Mouse (Mus musculus) testis, postnatal 10 days (tissue): ENCODE data around the gene Spi1.

Experiments
- DNase-seq: peaks from one replicate; pipeline ENCODE4 v3.0.0; 2021; ENCODE audit warnings: low spot score

The Spi1 gene

DNA sequence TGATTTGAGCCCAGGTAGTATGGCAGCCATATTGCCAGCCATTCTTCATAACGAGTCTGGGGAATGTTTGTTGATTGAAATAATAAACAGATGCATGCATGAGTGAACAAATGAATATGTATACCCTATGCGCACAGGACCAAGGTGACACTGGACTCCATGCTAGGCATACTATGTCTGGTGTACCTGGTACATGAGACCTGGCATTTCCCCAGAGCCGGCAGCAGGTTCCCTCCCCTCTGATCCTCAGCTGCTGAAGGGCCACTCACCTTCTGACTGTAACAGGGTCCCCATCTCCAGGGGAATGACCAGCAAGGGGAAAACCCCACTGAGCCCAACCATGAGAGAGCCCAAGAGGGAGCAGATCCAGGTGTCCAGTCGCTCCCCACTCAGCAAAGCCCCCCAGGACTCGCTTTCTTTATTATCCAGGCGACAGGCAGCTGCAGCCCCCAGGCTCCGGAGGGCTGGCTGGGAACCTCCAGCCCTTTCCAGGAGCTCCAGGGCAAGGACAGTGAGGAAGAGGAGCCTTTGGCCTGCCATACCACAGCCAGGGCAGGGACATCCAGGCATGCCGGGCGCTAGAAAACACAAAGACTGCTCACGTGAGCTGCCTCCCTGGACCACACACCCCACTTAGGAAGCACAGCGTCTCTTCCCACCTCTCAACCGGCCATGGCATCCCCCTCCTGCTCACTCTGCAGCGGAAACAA lies 13.9 kb upstream of the Spi1 start:
- DNase-seq: no peak

DNA sequence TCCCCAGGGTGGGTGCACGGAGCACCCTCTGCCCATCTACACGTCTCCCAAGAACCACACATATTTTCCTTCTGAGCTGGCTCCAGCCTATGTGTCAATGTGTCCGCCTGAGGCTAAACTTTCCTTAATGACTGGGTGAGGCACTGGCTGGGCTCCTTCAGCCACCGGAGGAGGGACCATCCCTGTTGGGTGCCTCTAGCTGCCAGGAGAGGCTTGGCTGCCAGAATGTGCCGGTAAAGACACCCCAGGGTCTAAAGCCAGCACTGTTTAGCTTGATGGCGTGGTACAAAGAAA lies 13.4 kb upstream of the Spi1 start:
- DNase-seq: no peak

DNA sequence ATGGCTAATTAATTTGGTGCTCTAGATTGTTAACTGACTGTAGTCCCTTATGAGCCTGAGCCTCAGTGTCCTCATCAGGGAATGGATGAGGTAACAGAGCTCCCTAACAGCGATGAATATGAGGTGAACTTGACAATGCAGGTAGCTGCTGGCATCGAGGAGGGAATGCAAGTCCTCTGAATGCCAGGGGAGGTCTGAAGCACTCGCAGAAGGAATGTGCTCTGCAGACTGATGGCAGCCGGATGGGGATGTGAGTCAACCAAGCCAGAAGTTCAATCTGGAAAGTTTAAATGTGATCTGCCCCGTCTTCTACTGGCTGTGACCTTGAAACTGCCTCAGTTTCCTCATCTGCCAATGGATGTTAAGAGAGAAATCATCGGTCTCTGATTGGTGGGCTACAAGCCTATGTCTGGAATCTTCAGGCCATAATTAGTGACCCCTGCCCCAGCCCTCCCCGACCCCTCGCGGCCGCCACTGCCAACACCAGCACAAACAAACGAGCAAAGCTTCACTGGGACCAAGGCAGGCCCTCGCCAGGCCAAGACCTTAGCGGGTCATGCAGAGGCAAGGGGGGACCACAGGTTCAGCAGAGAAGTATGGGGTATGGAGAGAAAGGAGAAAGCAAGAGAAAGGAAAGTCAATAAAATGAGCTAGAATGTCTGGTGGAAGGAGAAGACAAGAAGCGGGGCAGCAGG lies 12.7 kb upstream of the Spi1 start:
- no peak for DNase-seq

DNA sequence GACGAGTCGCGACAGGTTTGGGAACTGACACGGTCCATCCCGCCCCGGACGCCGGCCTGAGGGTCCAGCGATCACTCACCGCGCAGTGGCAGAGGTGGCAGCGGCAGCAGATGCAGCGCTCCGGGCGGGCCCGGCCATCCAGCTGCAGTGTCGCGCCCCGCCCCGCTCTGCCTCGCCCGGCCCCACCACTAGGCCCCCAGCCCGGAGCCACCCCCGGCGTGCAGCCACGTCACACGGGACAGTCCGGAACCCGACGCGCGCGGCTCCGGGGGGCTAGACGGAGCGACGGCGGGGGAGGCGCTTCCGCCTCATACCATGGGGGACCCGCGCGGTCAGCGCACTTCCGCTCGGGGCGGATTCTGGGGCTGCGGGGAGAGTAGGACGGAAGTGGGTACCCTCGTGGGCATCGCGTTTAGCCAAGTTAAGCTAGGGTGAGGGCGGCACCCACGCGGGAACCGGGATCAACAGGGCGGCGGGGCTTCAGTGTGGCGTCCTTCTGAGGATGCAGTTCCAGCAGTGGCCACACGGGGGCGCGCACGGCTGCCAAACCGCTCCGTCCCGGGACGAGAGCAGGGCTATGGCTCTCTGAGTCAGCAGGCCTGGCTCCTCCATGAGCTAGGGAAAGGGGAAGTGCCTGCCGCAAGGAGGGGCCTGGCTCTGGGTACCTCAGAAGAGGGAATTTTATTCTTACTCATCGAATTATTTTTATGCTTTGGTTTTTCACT lies 12.0 kb upstream of the Spi1 start, which contains the start of gene Slc39a13:
Gene Slc39a13 (minus strand): TSS at position 342 of the 725 bp plus-strand sequence.
- DNase-seq: peak; percentile 97

DNA sequence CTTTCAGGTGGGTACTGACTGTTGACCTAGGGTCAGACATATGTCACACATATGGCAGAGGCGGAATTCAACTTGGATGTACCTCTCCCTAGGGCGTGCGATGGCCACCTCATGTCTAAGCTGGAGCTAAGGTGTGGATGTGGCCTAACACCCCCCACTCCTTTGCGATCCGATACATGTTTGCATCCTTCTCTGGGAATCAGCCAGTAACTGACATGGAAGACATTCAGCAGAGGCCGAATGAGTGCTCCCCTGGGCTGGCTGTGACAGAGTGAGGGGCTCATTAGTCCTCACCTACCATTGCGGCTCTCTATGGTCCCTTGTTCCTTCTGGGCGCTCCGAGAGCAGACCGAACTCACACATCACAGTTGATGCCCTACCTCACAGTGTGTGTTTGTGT lies 11.1 kb upstream of the Spi1 start:
- DNase-seq: no peak

DNA sequence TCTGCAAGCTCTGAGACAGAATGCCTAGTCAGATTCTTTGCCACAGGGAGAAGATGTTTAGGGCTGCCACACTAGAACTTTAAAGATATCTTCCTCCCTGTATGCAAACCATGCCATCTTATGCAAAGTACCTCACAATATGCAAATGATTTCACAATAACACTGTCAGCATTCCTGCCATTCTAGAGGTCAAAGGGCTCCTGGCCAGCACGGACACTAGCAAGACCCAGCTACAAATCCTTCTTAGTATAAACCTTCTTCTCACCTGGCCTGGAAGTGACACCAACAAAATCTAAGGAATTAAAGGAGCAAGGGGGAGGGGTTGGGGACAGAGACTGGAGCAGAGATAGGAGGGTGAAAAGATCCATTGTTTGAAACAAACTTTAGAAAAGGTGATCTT lies 10.1 kb upstream of the Spi1 start:
- no peak for DNase-seq

DNA sequence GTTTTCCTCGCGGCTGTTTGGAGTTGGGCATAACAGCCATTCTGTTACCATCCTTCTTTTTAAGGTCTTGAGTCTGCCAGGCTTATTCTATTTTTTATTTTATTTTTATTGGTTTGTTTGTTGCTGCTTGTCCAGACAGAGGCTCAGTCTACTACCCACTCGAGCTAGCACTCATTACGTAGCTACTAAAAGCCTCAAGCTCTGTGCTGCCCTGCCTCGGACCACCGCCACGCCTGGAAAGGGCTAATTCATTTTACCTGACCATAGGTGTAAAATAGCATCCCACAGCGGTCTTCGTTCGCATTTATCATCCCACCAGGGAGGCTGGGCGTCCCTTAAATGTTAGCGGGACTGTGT lies 4.3 kb upstream of the Spi1 start:
- no peak for DNase-seq

DNA sequence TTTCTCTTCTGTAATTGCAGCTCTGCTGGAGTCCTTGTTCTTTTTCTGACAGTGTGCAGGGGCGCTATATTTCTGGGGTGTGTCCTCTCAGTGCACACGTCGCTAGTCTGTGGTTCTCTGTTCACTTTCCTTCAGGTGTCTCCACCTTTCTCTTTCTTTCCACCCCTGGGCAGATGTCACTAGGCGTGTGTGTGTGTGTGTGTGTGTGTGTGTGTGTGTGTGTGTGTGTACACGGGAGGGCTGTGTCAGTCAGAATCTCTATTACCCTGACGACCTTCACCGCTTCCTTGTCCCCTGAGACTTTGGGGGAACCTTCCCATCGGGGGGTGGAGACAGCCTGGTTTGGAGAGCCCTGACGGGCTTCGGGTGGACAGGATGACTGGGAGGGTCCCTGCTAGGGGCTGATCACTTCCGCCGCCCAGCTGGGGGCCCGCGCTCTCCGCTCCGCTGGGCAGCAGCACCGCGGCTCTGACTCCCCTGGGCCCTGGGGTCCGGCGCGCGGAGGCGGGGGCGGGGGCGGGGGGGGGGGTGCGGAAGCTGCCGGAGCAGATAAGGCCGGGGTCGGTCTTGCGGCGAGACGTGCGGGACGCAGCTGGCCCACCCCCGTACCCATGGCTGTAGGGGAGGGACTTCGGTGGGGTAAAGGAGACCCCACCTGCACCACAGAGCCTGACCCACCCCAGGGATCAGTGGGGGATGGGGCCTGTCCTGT lies 3.7 kb upstream of the Spi1 start:
- DNase-seq: no peak

DNA sequence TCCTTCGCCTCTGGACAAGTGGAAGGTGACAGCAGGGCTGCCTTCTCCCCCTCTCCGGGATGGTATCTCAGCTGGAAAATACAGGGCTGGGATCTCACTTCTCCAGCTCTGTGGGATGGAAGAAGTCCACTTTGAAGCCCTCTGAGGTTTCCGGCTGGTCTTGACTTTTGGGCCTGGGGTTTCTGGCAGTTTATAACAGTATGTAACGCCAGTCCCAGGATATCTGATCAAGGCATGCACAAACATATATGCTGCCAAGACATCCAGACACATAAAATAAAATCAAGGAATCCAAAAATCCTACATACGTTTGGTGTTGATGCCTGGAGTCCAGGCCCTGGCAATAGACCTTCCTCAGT lies 3.2 kb upstream of the Spi1 start:
- DNase-seq: no peak

DNA sequence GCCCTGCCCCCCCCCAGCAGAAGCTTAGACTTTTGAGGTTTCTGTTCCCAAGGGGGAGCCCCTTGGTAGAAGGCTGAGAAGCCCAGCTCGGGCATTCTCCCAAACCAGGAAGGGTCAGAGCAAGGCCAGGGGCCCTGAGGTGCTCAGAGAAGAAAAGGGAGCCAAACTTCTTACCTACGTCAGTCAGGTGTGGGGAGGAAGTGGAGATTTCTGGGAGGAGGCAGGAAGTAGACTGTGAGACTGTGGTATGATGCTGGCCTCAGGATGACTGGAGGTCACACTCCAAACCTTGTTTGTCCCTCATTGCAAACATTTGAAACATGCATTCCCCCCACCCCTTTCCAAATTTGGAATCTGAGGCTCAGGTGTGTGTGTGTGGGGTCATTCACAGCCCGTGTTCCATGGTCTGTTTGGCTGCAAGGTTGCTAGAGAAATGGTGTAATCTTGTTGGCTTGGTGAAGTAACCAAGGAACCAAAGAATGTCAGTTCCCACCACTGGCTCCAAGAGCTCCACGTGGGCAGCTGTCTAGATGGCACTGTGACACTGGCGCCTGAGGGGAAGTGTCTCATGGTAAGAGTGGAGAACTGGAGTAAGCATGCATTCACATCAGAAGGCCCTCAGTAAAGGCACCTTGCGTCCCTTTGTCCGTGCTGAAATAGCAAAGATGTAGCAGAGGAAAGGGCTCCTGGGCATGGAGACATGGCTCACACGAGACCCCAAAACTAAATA lies 1.2 kb upstream of the Spi1 start:
- DNase-seq: no peak

DNA sequence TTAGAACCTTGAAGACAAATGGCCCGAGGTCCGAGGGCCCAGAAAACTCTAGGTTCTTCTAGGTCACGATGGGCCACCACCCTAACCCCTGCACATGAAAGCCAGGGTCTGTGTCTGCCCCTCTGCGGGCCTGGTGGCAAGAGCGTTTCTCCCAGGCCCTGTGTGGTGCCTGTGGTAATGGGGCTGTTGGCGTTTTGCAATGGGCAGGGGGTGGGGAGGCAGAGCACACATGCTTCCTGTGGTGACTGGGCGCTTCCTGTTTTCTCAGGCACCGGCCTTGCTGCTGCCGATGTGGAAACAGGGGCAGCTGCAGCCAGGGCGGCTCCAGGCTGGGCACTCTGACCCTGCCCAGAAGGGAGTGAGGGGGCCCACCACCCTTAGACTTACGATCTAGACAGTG lies 654 bp downstream of the Spi1 start:
- no peak for DNase-seq

DNA sequence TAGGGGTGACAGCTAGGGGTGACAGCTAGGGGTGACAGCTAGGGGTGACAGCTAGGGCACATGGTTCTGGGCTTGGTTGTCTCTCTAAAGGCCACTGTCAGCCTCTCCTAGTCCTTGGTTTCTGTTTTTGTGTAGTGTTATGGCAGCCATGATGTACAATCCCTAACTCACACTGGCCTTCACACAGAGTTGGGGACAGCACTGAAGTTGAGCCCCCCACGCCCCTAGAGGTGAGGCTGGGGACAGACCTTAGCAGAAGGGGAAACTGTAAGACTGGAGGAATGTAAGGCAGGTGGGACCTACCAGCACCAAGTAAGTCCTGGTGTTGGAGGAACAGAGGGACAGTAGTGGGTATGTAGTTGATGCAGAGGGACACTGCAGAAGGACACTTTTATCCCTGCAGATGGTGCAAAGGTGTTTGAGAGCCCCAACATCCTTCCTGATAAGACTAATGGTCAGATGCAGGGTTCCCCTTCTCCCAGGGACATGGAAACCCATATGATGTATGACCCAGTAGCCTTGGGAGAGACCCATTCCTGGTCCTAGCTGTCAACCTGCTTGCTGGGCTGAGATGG lies 1.3 kb downstream of the Spi1 start:
- no peak for DNase-seq

DNA sequence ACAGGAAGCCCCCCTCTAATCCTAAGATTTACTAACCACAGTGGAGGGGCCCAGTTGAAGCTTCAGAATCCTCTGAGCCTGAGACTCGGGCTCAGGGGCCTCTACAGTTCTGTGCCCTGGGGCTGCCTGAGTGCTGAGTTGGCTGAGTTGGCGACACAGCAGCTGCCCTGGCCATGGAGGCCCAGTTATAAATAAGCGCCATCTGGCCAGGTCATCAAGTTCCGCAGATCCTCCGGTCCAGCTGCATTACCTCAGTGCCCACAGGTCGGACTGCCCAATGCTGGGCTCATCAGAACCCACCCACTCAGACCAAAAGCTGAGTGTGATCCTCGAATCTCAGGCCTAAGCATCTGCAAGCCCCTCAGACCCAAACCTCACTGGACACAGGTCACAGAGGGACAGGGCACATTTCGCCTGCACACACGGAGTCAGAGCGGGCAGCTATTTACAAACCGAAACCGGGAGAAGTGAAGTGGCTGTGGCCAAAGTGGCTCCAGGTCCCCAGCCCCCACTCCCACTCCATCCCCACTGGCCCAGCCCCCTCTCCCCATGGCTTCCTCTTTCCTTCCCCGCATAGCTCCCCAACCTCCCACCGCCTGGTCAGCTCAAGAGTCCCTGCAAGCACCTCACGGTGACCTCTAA lies 2.1 kb downstream of the Spi1 start:
- no peak for DNase-seq

DNA sequence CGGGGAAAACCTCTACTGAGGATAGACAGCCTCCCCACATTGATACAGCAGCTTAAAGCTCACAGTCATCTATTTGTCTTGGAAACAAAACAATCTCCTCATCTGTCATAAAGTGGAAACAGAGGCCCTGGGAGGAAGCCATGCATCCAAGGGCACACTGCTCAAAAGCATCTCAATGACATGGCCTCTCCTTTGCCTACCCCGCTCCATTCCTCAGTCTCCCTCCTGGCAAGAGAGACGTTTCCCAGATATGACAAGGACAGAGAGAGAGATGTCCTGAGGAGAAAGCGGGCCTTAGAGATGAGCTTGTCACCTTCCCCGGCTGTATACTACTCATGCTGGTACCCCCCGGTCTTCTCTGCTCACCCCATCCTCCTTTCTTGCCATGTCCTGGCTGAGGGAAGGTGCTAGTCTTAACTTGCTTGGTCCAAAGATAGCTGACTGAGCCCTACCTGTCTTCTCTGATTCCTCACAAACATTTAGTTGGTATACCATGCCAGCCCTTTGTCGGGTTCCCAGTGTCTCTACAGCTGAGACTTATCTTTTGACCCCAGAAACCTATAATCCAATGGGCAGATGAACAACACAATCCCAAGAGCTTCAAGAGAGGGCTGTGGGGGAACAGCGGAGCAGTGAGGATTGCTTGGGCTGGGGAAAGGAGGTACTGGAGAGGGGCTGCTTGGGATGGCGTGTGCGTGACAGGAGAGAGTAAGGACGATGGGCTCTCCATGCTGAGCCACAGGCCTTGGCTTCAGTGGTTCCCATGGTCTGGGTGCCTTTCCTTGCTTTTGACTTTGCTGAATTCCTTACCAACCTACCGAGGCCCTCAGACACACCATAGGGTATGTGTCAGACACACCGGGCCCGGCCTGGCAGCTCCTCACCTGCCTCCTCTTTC lies 3.6 kb downstream of the Spi1 start:
- DNase-seq: no peak

DNA sequence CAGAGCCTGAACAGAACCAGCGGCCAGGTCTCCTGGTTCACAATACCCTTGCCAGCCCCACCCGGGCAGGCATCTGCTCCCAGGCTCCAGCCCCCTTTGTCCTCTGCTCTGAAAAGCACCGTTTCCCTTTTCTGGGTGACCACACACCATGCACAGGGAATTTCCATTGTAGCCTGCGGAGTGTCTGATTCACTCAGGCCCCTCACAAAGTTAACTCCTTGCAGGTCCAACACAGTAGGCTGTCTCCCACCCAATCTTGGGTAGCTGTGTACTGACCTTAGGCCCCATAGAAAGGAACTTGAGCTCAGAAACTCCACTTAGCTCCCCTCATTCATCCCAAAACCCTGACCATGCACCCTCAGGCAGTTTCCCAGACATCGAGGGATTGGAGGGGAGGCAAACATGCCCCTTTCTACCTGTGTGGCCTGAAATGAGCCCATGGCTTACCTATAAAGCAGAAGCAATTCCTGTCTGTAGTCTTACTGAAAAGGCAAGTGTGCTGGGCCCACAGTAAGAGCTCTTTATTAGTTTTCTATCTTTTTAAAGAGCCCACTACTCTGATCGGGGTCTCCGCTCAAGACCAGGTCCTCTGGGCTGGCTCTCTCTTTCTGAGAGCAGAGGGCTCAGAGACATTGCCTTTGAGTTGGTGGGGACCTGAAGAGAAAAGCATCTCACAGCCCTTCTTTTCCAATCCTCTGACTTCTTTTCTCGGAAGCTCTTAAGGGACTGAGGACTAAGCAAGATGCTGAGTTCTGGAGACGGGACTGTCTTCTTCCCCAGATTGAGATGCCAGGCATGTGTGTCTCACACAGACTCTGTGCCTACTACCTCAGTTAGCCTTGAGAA lies 4.4 kb downstream of the Spi1 start:
- no peak for DNase-seq

DNA sequence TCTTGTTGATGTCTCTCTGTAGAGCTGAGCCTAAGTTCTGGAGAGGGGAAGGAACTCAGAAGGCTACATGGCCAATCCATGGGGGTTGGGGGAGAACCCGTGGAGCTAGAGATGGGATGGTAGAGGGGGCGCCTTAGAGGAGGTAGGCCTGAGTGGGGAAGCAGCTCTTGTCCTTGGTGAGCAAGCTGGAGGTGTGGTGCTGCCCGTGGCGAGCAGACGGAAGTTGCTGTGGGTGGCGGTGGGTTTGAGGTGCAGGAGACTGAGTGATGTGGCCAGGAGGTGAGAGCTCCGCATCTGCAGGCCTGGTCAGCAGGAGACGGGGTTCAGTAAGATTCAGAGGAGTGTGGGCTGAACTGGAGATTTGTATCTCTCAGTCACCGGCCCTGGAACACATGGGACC lies 5.3 kb downstream of the Spi1 start:
- no peak for DNase-seq

DNA sequence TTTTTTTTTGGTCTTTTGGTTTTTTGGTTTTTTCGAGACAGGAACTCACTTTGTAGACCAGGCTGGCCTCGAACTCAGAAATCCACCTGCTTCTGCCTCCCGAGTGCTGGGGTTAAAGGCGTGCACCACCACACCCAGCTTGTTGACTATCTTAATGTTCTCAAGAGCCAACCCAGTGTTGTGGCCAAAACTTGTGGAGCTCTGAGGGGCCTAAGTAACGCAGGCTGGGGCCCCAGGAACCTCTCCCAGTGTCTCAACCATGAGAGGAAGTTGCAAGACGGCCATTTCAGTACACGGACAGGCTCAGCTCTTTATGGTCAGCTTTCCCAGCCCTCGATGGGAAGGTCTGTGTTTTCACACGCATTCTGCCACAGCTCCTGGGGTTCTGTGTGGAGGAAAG lies 6.8 kb downstream of the Spi1 start:
- DNase-seq: no peak

DNA sequence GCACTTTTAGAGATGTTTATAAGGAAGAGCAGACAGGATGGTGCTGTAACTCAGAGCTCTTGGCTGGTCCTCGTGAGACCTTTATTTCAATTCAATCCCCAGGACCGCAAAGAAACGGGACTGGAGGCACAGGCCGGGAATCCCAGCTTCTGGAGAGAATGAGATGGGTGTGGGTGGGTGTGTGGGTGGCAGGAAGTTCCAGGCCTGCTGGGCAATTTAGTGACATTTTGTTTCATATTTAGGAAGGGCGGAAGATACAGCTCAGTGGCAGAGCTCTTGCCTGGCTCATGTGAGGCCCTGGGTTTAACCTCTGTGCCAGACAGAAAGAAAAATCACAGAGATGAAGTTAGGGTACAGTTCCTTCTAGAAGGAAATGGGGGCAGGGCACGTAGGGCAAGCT lies 8.0 kb downstream of the Spi1 start:
- peak; percentile 72 for DNase-seq

DNA sequence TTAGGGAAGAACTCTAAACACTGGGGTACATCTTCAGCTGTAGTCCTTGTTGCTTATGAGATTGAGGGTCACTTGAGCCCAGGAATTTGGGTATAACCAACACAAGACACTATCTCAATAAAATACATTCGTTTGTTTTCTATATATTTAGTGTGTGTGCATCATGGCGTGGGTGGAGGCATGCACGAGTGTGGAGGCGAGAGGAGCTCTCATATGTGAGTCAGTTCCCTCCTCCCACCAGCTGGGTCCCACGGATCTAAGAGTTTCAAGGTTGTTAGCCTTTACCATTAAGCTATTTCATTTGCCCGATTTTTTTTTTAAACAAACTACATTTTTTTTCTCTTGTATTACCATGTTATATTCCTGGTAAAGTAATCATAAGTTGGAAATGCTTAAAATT lies 8.6 kb downstream of the Spi1 start:
- DNase-seq: no peak
